Mouse (Mus musculus): ENCODE data around the gene Cpa3. TPM values are rescaled to one million over a fixed set of nuclear protein-coding genes. Genes with fewer than 3 reads are reported as not detected.

Cpa3 gene
- total RNA-seq, 2 experiments from 2014 or later, result 29.0 to 74.2 TPM

Other genes starting within 250 kb of the Cpa3 start
- 15.1 and 20.9 TPM in 2 replicates for gene Hps3, start 206.9 kb downstream of the Cpa3 start, total RNA-seq (2015; ENCODE audit: low replicate concordance)
- 7.7 and 9.1 TPM in 2 replicates for gene Hps3, start 206.9 kb downstream of the Cpa3 start, total RNA-seq (2017; ENCODE audit: low replicate concordance)
- gene Hltf, start 184.4 kb downstream of the Cpa3 start, total RNA-seq (2015; ENCODE audit: low replicate concordance), result 13.7 and 31.0 TPM in 2 replicates
- gene Hltf, start 184.4 kb downstream of the Cpa3 start, total RNA-seq (2017; ENCODE audit: low replicate concordance), result 14.1 and 17.2 TPM in 2 replicates
- 25.2 and 49.7 TPM in 2 replicates for gene Gyg, start 86.9 kb downstream of the Cpa3 start, total RNA-seq (2015; ENCODE audit: low replicate concordance)
- 10.9 and 13.2 TPM in 2 replicates for gene Gyg, start 86.9 kb downstream of the Cpa3 start, total RNA-seq (2017; ENCODE audit: low replicate concordance)
- gene Cpb1, start 33.6 kb upstream of the Cpa3 start, total RNA-seq (2015; ENCODE audit: low replicate concordance), result not detected in 2 replicates
- gene Cpb1, start 33.6 kb upstream of the Cpa3 start, total RNA-seq (2017; ENCODE audit: low replicate concordance), result not detected in 2 replicates
- not detected in 2 replicates for gene Agtr1b, start 125.0 kb upstream of the Cpa3 start, total RNA-seq (2015; ENCODE audit: low replicate concordance)
- gene Agtr1b, start 125.0 kb upstream of the Cpa3 start, total RNA-seq (2017; ENCODE audit: low replicate concordance), result not detected in 2 replicates

Measured in erythroid progenitor cell, adult 5-6 weeks (primary cell).